Mouse (Mus musculus): Measurements from ENCODE around the gene Ttll12.

Gene Ttll12

DNA sequence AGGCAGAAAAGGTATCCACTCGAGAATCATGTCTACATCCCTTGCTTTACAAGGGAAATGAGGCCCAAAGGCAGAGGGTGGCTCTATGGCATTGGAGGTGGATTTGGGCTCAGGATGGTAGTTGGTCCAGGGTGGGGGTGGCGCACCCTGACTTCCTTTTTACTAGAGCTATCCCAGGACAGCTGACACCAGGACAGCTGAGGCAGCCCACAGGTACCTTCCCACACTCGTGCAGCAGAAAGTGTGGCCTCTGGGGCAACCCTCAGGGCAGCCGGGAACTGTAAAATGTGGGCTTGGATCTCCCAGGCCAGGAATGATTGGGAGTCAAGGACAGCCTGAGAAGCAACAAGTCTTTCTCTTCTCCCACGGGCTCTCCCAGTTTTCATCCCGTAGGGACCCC lies 3.2 kb downstream of the Ttll12 start:
- TF ChIP-seq CTCF (conservative IDR thresholded peaks at IDR 0.05; ENCODE audit: low read length) (no peak), NANOG (IDR thresholded peaks at IDR 0.05; ENCODE audit: borderline replicate concordance, low read length) (no peak), POU5F1 (IDR thresholded peaks at IDR 0.05; ENCODE audit: borderline replicate concordance, low read length) (no peak)
- peaks cover 63% of the 10 kb centered on the region for H3K36me3 ChIP-seq (ENCODE audit: insufficient read depth, low read length)
- H3K4me3 ChIP-seq (replicated peaks; ENCODE audit: low read length): no peak overlapping the region
- H3K27me3 ChIP-seq (ENCODE audit: insufficient read depth, low read length): no peaks in the 10 kb centered on the region
- peaks cover 39% of the 10 kb centered on the region for H3K4me1 ChIP-seq (replicated peaks; ENCODE audit: low read depth, low read length)
- no peaks in the 10 kb centered on the region for H3K9me3 ChIP-seq (ENCODE audit: low read length)

- H3K4me3 ChIP-seq (replicated peaks; ENCODE audit: low read length): no peak overlapping the region
- H3K9me3 ChIP-seq (ENCODE audit: low read length): peaks cover 4% of the 10 kb centered on the region; the same call in 1 of the 2 replicates
- H3K36me3 ChIP-seq (ENCODE audit: insufficient read depth, low read length): peaks cover 72% of the 10 kb centered on the region
- H3K4me1 ChIP-seq (replicated peaks; ENCODE audit: low read depth, low read length): peaks cover 38% of the 10 kb centered on the region
- no peaks in the 10 kb centered on the region for H3K27me3 ChIP-seq (ENCODE audit: insufficient read depth, low read length)
- no peak for TF ChIP-seq CTCF (conservative IDR thresholded peaks at IDR 0.05; ENCODE audit: low read length)
- no peak for TF ChIP-seq POU5F1 (IDR thresholded peaks at IDR 0.05; ENCODE audit: borderline replicate concordance, low read length)
- no peak for TF ChIP-seq NANOG (IDR thresholded peaks at IDR 0.05; ENCODE audit: borderline replicate concordance, low read length)
Measured at GRCm38 (mm10) chr15:83590841-83591240, 4.1 kb downstream of the Ttll12 start.

DNA sequence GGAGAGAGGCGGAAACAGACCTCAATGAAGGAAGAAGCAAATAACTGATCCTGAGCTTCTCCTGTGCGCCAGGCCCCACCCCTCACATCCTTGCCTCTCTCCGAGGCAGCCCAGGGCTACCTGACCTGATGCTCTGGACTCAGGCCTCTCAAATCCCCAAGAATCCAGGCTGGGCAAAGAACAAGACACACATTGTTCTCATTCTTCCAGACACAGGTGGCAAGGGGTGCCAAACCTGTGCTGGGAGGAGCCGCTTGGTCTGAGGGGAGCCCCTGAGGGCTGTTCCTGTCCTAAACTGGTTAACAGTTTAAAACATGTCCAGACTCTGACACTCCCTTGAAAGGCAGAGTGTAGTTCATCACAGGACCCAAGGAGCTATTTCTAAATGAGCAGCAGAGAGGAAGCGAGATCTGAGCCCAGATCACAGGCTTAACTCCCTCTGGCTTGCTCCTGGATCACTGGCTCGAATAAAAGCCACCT lies 10.2 kb downstream of the Ttll12 start:
- Histone ChIP-seq H3K4me1 (replicated peaks; ENCODE audit: low read depth, low read length) (peaks cover 22% of the 10 kb centered on the region), H3K36me3 (ENCODE audit: insufficient read depth, low read length) (peaks cover 96% of the 10 kb centered on the region), H3K4me3 (replicated peaks; ENCODE audit: low read length) (no peak overlapping the region), H3K27me3 (ENCODE audit: insufficient read depth, low read length) (no peaks in the 10 kb centered on the region), H3K9me3 (ENCODE audit: low read length) (peaks cover 4% of the 10 kb centered on the region; the same call in 1 of the 2 replicates)
- TF ChIP-seq POU5F1 (IDR thresholded peaks at IDR 0.05; ENCODE audit: borderline replicate concordance, low read length) (no peak), NANOG (IDR thresholded peaks at IDR 0.05; ENCODE audit: borderline replicate concordance, low read length) (no peak), CTCF (conservative IDR thresholded peaks at IDR 0.05; ENCODE audit: low read length) (no peak)

GRCm38 (mm10) chr15:83583419-83584156 lies 11.4 kb downstream of the Ttll12 start:
- no peak overlapping the region for H3K4me3 ChIP-seq (replicated peaks; ENCODE audit: low read length)
- peaks cover 98% of the 10 kb centered on the region for H3K36me3 ChIP-seq (ENCODE audit: insufficient read depth, low read length)
- TF ChIP-seq POU5F1 (IDR thresholded peaks at IDR 0.05; ENCODE audit: borderline replicate concordance, low read length): no peak
- peak; percentile 68 for TF ChIP-seq CTCF (conservative IDR thresholded peaks at IDR 0.05; ENCODE audit: low read length)
- peaks cover 32% of the 10 kb centered on the region for H3K4me1 ChIP-seq (replicated peaks; ENCODE audit: low read depth, low read length)
- peaks cover 4% of the 10 kb centered on the region; the same call in 1 of the 2 replicates for H3K9me3 ChIP-seq (ENCODE audit: low read length)
- H3K27me3 ChIP-seq (ENCODE audit: insufficient read depth, low read length): no peaks in the 10 kb centered on the region

GRCm38 (mm10) chr15:83582931-83583330 lies 12.0 kb downstream of the Ttll12 start:
- Histone ChIP-seq H3K36me3 (ENCODE audit: insufficient read depth, low read length) (peaks cover 98% of the 10 kb centered on the region), H3K9me3 (ENCODE audit: low read length) (peaks cover 4% of the 10 kb centered on the region; the same call in 1 of the 2 replicates), H3K4me1 (replicated peaks; ENCODE audit: low read depth, low read length) (peaks cover 38% of the 10 kb centered on the region), H3K4me3 (replicated peaks; ENCODE audit: low read length) (no peak overlapping the region), H3K27me3 (ENCODE audit: insufficient read depth, low read length) (no peaks in the 10 kb centered on the region)
- TF ChIP-seq NANOG (IDR thresholded peaks at IDR 0.05; ENCODE audit: borderline replicate concordance, low read length) (no peak), POU5F1 (IDR thresholded peaks at IDR 0.05; ENCODE audit: borderline replicate concordance, low read length) (no peak), CTCF (conservative IDR thresholded peaks at IDR 0.05; ENCODE audit: low read length) (no peak)

- no peak overlapping the region for H3K4me3 ChIP-seq (replicated peaks; ENCODE audit: low read length)
- no peaks in the 10 kb centered on the region for H3K27me3 ChIP-seq (ENCODE audit: insufficient read depth, low read length)
- no peaks in the 10 kb centered on the region for H3K9me3 ChIP-seq (ENCODE audit: low read length)
- TF ChIP-seq POU5F1 (IDR thresholded peaks at IDR 0.05; ENCODE audit: borderline replicate concordance, low read length): no peak
- no peak for TF ChIP-seq CTCF (conservative IDR thresholded peaks at IDR 0.05; ENCODE audit: low read length)
- TF ChIP-seq NANOG (IDR thresholded peaks at IDR 0.05; ENCODE audit: borderline replicate concordance, low read length): no peak
- H3K36me3 ChIP-seq (ENCODE audit: insufficient read depth, low read length): peaks cover 83% of the 10 kb centered on the region
- peaks cover 59% of the 10 kb centered on the region for H3K4me1 ChIP-seq (replicated peaks; ENCODE audit: low read depth, low read length)
Measured at GRCm38 (mm10) chr15:83576651-83577050, 18.3 kb downstream of the Ttll12 start.

DNA sequence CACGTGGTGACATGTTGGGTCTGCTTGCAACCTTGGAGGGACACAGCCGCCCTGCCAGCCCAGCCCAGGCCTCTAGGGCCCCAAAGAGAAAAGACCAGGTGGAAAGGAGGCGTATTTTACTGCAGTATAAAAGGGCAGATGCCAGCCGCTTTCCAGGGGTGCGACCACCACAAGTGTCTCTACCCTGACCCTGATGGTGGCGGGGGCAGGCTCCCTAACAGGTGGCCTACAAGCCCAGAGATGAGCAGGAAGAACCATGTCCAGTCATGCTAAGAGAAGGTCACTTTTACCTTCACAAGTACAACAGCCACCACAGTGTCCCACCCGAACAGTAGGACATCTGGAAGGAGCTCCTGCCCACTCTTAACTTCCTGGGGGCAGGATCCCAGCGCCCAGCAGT lies 19.4 kb downstream of the Ttll12 start:
- Histone ChIP-seq H3K27me3 (ENCODE audit: insufficient read depth, low read length) (no peaks in the 10 kb centered on the region), H3K4me3 (replicated peaks; ENCODE audit: low read length) (no peak overlapping the region), H3K36me3 (ENCODE audit: insufficient read depth, low read length) (peaks cover 77% of the 10 kb centered on the region), H3K4me1 (replicated peaks; ENCODE audit: low read depth, low read length) (peaks cover 55% of the 10 kb centered on the region), H3K9me3 (ENCODE audit: low read length) (no peaks in the 10 kb centered on the region)
- no peak for TF ChIP-seq CTCF (conservative IDR thresholded peaks at IDR 0.05; ENCODE audit: low read length)
- no peak for TF ChIP-seq POU5F1 (IDR thresholded peaks at IDR 0.05; ENCODE audit: borderline replicate concordance, low read length)
- TF ChIP-seq NANOG (IDR thresholded peaks at IDR 0.05; ENCODE audit: borderline replicate concordance, low read length): no peak

GRCm38 (mm10) chr15:83574731-83575351 lies 20.1 kb downstream of the Ttll12 start:
- Histone ChIP-seq H3K36me3 (ENCODE audit: insufficient read depth, low read length) (peaks cover 70% of the 10 kb centered on the region), H3K9me3 (ENCODE audit: low read length) (no peaks in the 10 kb centered on the region), H3K4me3 (replicated peaks; ENCODE audit: low read length) (no peak overlapping the region), H3K27me3 (ENCODE audit: insufficient read depth, low read length) (no peaks in the 10 kb centered on the region), H3K4me1 (replicated peaks; ENCODE audit: low read depth, low read length) (peaks cover 60% of the 10 kb centered on the region)
- TF ChIP-seq NANOG (IDR thresholded peaks at IDR 0.05; ENCODE audit: borderline replicate concordance, low read length): no peak
- no peak for TF ChIP-seq POU5F1 (IDR thresholded peaks at IDR 0.05; ENCODE audit: borderline replicate concordance, low read length)
- no peak for TF ChIP-seq CTCF (conservative IDR thresholded peaks at IDR 0.05; ENCODE audit: low read length)
